Mouse (Mus musculus): ENCODE measurements at regions not wholly inside any gene's neighbourhood (a gene's known extent, or its start where the extent isn't known, plus 50 kb on each side); places are given as distances from the start of the nearest gene placed in this dataset.
A peak's percentile ranks its signal among the peaks of the same experiment; 100 is the strongest.

DNA sequence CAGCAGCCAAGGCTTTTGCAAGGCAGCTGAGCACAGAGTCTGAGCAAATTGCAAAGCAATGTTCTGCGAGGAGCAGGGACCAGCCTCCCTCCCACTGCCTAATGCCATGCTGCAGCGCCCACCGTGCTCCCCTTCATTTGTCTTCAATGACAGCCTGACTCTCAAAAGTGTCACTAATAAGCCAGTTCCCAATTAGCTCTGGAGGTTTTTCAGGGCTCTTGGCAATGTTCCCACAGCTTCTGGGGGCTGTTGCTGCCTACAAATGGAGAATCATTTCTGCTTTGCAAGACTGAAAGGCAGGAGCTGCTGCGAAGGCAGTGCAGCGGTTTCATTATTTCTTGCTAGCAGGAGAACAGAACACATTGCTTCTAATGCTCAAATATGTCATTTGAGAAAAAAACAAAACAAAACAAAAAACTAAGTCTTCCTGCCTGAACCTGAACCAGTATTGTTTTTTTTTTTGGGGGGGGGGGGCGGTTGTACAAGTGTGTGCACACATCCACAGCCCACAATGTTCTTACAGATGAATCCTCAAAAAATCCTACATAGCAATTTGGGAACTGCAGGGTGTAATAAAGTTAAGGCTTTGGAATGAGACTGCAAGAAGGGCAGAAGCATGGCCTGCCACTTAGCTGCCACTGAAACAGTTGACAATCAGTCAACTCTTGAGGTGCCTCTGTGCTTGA is 283.5 kb upstream of the Emcn start:
- Histone ChIP-seq H3K4me3 (no peak overlapping the region), H3K27ac (no peak overlapping the region)
- no peak for DNase-seq
- intact Hi-C loops (cut with DNase I) = no loop called here
- TF ChIP-seq CTCF (IDR thresholded peaks at IDR 0.05) = no peak

DNA sequence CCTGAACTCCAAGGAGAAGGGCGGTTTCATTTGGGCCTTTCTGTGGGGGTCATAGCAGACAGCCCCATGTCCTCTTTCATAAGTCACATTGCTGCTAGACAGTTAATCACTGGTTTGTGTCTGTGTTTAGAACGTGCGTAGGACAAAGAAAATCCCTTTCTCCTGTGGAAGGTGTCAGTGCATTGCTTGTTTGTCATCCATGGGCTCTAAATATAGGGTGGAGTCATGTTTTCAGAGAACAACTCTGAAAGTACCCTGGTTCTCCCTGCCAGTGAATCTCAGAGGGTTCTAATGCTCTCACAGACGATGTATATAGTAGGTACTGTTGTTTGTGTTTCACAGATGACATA is 283.0 kb upstream of the Emcn start:
- DNase-seq = no peak
- Histone ChIP-seq H3K27ac (no peak overlapping the region), H3K4me3 (no peak overlapping the region)
- no peak for TF ChIP-seq CTCF (IDR thresholded peaks at IDR 0.05)
- intact Hi-C loops (cut with DNase I) = no loop called here

DNA sequence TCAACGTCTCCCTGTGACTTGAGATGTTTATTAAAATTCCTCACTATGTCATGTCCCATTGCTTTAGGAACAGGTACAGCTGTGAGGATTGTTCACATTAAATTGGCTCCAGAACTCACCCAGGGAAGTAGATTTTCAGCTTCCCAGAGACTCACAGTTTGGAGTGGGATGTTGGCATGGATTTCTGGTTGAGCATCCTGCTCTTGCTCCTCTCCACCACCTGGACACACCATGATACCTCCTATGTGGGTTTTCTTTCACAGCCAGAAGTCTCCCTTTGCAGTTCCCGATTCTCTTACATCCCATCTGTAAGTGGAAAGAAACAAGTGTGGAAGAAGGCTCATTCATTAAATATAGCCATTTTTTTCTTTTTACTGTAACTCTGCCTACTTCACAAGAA is 278.8 kb upstream of the Emcn start:
- intact Hi-C loops (cut with DNase I) = no loop called here

DNA sequence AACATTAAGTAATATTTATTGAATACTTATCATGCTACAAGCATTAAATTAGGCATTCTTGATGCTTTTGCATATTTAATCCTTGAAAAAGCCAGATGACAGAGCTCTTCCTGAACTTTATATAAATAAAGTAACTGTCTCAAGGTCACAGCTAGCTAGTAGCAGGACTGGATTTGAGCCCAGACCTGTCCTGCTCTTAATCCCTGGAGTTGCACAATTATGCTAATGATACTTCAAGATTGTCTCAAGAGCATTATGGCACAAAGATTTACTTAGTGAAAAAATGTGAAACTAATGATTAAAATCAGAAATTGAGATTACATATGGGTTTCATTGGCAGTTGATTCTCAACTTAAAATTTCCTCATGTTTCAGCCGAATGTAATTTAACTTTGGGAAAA is 273.5 kb upstream of the Emcn start:
- intact Hi-C loops (cut with DNase I) = no loop called here
- Histone ChIP-seq H3K27ac (no peak overlapping the region), H3K4me3 (no peak overlapping the region)
- DNase-seq = peak; percentile 17
- TF ChIP-seq CTCF (IDR thresholded peaks at IDR 0.05) = no peak

More for the DNA sequence above, 278.8 kb upstream of the Emcn start:
- Histone ChIP-seq H3K4me3 (no peak overlapping the region), H3K27ac (no peak overlapping the region)
- TF ChIP-seq CTCF (IDR thresholded peaks at IDR 0.05) = no peak
- DNase-seq = no peak

DNA sequence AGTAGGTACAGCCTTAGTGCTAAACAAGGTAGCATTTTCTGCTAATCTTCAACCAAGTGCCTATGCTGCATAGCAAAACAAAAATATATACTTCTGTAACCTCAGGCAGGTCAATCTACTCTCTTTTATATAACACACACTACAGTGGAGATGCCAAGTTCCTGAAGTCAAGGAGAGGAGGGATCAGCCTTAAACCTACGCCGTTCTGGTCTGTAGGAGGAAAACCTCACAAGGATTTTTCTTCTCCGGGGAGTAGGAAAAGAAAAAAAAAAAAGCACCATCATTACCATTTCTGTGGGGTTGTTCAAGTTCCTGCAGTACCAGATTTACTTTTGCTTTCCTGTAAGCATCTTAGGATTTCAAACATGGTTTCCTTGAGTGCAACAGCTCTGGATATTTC is 271.5 kb upstream of the Emcn start:
- TF ChIP-seq CTCF (IDR thresholded peaks at IDR 0.05) = no peak
- Histone ChIP-seq H3K4me3 (no peak overlapping the region), H3K27ac (no peak overlapping the region)
- no peak for DNase-seq
- intact Hi-C loops (cut with DNase I) = no loop called here

DNA sequence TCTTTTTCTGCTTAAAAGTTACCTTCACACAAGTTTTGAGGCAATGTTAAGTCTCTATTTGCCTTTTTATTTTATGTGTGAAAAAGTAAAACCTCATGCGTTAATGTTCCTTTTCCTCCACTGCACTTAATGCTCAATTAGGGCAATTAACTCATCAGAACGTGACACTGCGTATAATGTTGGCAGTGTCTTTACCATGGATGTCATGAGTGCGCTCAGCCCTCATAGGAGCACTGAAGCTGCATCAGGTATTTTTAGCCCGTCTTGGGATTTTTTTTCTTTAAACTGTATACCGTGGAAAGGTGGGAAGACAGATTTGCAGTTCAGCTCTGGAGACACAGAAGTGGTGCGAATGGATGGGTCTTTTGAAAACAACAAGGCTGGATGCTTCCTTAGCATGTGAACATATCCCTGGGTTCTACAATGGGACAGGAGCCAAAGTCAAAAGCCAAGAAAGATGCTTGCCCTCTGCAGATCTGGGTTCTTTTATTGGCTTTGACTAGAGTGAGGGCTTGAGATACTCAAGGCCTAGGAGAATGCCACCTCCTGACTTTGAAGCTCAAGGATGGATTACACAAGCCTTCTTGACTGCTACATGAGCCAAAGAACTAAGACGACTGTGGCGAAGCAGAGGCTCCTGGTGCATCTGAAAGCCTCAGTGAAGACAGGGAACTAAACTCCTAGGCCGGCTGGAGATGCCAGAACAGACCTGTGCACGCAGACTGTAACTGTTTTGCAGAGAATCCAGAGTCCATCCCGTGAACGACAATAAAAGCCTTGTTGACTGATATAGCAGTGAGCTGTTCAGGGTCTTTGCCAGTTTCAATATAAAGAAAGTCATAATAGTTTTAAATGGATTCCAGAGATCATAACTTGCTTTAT is 262.9 kb upstream of the Emcn start:
- no peak overlapping the region for H3K27ac ChIP-seq
- intact Hi-C loops (cut with DNase I) = no loop called here
- no peak for TF ChIP-seq CTCF (IDR thresholded peaks at IDR 0.05)
- H3K4me3 ChIP-seq = no peak overlapping the region
- DNase-seq = no peak

DNA sequence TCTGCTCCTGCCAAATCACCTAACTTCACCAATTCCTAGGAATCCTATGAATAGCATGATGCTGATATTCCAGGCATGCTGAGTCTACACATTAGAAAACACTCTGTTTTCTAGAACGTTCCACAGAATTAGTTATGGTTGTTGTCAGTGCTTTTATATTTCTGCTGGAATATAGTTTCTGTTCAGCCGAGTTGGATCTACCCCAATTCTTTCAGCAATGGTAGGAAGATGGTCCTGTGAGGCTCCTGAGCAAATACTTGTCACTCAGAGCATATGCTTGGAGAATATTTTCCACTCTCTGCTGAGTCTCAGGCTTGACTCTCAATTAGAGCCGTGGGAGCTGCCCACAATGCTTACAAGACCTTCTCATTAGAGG is 262.3 kb upstream of the Emcn start:
- Histone ChIP-seq H3K4me3 (no peak overlapping the region), H3K27ac (no peak overlapping the region)
- TF ChIP-seq CTCF (IDR thresholded peaks at IDR 0.05) = no peak
- DNase-seq = no peak
- intact Hi-C loops (cut with DNase I) = no loop called here

DNA sequence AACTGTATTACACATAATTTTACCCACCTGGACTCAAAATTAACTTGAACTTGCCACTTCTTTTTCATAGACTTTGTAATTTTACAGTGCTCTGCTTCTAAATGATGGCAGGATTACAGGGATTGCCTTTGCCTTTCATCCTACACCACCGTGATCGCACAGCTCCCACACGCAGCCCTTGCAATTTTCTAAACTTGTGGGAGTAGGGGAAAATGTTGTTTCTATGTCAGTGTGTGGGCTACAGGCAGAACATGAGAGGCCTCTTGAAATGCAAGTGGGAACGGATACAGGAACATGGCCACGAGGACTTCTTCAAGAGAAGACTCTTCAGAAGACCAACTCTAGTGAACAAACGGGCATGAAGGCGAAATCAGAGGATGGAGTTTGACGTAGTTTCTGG is 254.0 kb upstream of the Emcn start:
- DNase-seq = no peak
- no peak overlapping the region for H3K4me3 ChIP-seq
- intact Hi-C loops (cut with DNase I) = no loop called here
- H3K27ac ChIP-seq = no peak overlapping the region
- no peak for TF ChIP-seq CTCF (IDR thresholded peaks at IDR 0.05)

DNA sequence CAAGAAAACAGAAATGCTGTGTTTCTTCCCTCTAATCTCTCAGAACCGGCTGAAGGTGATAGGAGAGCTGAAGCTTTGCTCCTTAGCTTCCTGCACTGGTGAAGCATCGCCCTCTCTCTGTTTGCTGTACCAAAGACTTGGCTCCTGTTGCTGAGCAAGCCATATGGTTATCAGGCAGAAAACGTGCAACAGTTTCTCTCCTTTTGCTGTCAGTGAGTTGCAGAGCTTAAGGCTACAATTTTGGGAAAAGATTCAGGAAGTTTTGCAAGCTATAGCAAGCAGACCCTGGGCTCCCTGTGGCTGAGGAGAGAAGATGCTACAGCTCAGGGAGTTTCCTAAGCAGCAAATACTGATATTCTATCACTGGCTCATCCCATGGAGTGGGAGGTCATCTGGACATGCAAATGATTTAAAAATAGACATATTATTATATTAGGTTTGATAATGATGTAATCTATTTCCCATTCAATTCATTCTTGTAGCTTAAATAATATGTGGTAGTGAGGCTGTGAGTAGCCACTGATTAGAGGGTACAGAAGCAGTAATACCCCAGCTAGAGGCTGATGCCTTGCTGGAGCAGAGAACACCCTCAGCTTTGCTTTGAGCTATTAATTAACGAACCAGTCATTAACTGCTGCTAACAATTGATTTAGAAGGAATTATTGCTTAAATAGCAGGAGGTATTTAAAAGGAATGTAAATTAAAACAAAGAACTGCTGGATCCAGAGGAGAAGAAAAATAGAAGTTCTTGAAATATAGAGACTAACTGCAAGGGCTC is 240.1 kb upstream of the Emcn start:
- no peak for DNase-seq
- Histone ChIP-seq H3K27ac (no peak overlapping the region), H3K4me3 (no peak overlapping the region)
- no peak for TF ChIP-seq CTCF (IDR thresholded peaks at IDR 0.05)
- intact Hi-C loops (cut with DNase I) = no loop called here

DNA sequence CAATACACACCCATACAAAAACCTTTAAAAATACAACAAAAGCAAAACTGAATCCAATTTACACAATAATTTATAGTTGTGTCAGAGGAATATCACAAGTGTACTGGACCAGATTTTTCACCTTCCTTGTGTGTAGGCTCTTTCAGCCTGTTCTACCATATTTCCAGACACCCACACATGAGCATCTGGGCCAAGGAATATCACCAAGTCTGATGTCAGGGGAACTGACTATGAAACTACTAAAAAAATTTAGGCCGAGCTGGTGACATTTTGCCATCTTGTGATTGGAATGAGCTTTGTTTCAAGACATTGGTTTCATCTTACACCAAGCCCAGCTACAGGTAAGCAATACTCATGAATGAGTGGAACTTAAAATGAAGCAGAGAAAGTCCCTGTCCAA is 234.9 kb upstream of the Emcn start:
- no peak overlapping the region for H3K27ac ChIP-seq
- H3K4me3 ChIP-seq = no peak overlapping the region
- intact Hi-C loops (cut with DNase I) = no loop called here
- no peak for DNase-seq
- TF ChIP-seq CTCF (IDR thresholded peaks at IDR 0.05) = no peak

DNA sequence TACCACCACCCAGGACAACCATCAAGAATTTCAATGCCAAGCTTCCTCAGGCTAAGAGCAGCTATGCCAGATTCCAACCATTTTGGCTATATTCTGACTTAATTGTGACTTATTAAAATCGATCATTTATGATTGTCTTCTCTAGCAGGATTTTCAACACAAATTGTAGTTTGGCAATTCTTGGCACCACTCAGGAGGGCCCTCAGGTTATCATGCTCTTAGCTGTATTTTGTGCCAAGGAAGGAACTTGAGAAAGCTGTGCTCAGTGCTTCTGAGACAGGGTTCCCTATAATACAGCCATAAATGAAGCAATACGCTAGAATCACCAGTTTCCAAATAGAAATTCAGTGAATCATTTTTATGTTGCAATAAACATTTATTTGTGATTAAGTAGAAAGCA is 232.7 kb upstream of the Emcn start:
- TF ChIP-seq CTCF (IDR thresholded peaks at IDR 0.05) = no peak
- intact Hi-C loops (cut with DNase I) = no loop called here
- DNase-seq = no peak

DNA sequence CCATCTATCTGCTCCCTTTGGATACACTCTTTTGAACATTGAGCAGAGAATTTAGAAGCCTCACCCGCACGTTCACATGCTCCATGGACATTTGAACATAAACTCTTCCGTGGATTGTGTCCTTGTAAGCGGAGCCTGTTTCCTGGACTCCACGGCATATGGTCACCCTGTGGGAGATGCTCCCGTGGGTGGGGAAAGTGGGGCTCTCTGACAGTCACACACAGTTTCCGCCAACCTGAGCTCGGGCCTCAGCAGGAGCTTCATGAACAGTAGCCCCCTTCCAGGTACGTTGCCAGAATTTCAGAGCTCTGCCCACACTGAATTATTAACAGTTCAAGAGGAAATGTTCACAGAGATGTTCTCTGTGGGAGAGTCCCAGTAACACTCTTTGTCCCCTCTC is 231.1 kb upstream of the Emcn start:
- no peak overlapping the region for H3K4me3 ChIP-seq
- intact Hi-C loops (cut with DNase I) = no loop called here
- no peak for DNase-seq
- no peak for TF ChIP-seq CTCF (IDR thresholded peaks at IDR 0.05)
- H3K27ac ChIP-seq = no peak overlapping the region

More for the DNA sequence above, 232.7 kb upstream of the Emcn start:
- no peak overlapping the region for H3K27ac ChIP-seq
- no peak overlapping the region for H3K4me3 ChIP-seq

DNA sequence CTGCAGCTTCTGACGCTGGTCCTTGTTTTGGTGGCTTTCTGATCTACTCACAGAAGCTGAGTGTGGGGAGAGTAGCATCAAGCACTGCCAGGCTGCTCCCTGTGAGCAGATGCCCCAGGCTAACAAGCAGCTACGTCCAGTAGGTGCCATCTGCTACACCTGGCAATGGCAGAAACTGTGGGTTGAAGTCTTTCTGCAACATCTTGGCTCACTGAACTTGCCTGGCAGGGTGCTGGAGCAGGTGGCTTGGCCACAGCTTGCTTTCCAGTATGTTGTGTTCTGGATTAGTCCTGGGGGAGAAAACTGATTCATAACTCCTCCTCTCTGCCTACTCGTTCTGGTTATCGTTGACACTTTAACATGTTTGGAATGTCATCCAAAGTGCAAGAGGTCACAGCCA is 230.4 kb upstream of the Emcn start:
- intact Hi-C loops (cut with DNase I) = no loop called here
- TF ChIP-seq CTCF (IDR thresholded peaks at IDR 0.05) = no peak

More for the DNA sequence above, 230.4 kb upstream of the Emcn start:
- no peak overlapping the region for H3K4me3 ChIP-seq
- no peak overlapping the region for H3K27ac ChIP-seq
- DNase-seq = peak; percentile 21

Data from gastrocnemius, adult 2 months (tissue).